Mouse (Mus musculus) kidney, adult 2 months (tissue): ENCODE results near the gene Tbc1d17.

Experiments used
- CTCF ChIP-seq: fragments of 200-500 bp; conservative IDR thresholded peaks from 2 replicates; pipeline ENCODE4 v1.5.1; 2011; ENCODE audit warnings: low read depth, mild to moderate bottlenecking, control low read depth, low read length, moderate library complexity, mixed read lengths; ENCODE audit not compliant: insufficient read depth, insufficient read length
- POLR2A ChIP-seq: fragments of 200-500 bp; IDR thresholded peaks from one replicate; pipeline ENCODE4 v1.6.1; 2011; ENCODE audit warnings: low read depth, low read length, control low read depth

GRCm38 (mm10) chr7:44813985-44814384, 34.9 kb downstream of the Tbc1d17 start:
- no peak for TF ChIP-seq CTCF
- TF ChIP-seq POLR2A, result no peak
